Mouse (Mus musculus): ENCODE measurements around the gene Gpatch2.

Gene Gpatch2

DNA sequence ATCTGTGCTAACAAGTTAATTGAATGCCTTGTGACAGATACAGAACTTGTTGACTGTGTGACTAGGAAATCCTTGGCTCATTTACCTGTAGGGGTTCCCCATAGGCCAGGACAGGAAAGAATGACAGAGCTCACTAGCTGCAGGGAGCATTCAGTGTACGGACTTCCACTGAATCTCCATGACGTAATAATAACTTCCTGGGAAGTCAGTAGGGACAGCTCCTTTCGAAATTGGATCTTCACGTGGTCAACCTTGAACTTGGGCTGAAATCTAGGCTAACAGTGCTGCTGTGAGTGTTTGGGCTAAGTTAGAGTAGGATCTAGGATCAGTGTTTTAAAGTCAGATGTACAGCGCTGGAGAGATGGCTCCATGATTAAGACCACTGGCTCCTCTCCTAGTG lies 29.4 kb downstream of the Gpatch2 start:
- in situ Hi-C loops (cut with MboI, MseI): no loop called here

DNA sequence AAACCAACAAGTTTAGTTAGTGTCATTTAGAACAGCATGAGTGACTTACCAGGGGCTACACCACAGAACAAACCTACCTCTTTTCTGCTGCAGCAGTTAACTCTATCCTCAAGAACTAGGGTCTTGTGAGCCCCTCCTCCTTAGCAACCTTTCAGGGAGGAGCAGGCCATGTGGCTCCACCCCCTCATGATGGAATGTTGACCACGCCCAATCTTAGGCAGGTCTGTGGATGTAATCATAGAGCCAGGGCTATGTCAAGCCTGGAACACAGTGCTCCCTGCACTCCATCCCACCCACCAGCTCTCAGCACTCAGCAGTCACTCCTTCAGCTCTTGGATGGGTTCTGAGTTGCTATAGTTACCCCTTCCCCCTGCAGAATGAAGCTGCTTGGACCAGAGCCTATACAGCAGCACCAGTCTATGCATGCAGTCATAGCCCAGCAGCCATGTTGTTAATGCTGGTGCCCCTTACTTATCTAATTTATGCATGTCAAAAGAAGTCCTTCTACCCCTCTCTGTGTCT lies 35.5 kb downstream of the Gpatch2 start:
- in situ Hi-C loops (cut with MboI, MseI): no loop called here

DNA sequence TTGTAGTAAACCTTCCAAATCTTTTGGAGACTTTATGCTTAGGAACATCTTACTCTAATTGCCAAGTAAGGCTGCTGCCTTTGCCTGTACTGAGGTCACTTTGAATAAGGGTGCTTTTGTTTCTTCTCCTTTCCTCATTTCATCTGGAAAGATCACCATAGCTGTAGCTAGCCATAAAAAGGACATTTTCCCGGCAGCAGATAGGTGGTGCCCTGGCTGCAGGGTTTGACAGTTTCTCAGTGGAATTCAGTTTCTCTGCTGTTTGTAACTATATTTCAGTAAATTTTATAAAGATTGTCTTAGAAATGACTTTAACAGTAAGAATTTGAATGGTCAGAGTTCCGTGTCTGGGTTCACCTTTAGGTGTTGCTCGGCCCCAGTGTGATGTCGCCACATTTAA lies 43.4 kb downstream of the Gpatch2 start:
- in situ Hi-C loops (cut with MboI, MseI): no loop called here

DNA sequence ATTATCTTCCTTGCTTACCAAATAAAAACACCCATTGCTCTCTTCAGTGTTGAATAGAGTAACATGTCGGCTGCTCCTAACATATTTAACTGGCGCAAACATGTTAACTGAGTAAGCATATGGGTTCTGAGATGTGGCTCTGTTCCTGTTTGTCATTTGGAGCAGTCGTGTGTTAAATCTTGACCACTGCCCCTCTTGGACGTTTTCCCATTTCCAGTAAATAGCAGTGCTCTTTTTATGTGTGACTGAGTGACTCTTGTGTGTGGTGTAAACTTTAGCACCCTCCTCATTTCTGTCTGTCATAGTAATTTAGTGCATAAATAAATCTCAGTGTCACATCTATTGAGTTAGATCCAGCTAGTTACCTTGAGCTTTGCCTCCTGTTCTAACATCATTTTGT lies 52.3 kb downstream of the Gpatch2 start:
- in situ Hi-C loops (cut with MboI, MseI): no loop called here

DNA sequence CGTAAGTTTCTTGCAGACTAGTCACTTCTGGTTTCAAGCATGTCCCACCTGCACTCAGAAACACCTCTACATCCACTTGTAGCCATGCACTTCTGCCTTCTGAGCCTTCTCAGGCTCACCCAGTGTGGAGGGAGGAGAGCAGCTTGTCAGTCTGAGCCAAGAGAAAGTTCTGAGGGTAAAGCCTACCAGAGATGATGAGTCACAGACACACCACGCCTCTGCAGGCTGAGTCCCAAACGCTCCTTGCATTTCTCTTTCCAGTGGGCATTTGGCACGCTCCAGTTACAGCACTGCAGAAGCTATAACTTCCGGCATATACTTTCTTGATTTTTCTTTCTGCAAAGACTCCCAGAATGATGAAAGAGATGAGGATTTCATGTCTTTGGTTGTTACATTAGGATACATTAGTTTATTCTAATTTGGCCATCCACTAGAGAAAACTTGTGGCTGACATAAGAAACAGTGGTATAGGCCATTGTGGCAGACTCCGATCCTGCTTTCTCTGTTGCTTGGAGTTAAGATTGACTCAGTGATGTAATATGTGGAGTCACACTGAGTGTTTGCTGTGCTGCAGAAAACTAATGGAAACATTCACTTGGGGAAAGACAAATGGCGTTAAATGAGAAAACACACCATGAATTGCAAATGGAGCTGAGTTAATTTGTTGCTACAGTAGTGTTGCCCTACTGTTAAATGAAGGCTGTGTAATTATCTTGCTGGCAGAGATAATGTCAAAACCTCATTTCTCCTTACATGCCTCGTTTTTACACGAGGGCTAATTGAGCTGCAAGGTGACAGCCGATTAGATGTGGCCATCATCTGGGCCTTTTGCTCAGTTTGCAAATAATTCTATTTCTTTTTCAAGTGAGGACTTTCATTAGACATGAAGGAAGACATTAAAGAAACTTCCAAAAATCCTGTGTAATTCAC lies 55.3 kb downstream of the Gpatch2 start:
- in situ Hi-C loops (cut with MboI, MseI): no loop called here

GRCm38 (mm10) chr1:187277324-187277723 lies 62.0 kb downstream of the Gpatch2 start:
- in situ Hi-C loops (cut with MboI, MseI): no loop called here

GRCm38 (mm10) chr1:187278472-187278871 lies 63.2 kb downstream of the Gpatch2 start:
- in situ Hi-C loops (cut with MboI, MseI): no loop called here

DNA sequence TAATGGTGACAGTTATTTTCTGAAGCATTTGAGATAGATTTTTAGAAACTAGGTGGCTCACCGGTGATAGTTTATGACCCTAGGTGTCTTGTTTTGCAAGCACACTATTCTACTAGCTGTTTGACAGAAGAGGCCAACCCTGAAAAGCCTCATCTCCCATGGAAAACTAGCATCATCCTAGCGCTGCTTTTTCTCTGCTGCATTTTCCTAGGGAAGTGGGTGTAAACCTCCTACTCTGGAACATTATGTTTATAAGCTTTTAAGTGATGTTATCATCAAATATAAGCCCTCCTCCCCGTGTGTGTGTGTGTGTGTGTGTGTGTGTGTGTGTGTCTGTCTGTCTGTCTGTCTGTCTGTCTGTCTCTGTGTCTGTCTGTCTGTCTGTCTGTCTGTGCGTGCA lies 64.5 kb downstream of the Gpatch2 start:
- in situ Hi-C loops (cut with MboI, MseI): no loop called here

DNA sequence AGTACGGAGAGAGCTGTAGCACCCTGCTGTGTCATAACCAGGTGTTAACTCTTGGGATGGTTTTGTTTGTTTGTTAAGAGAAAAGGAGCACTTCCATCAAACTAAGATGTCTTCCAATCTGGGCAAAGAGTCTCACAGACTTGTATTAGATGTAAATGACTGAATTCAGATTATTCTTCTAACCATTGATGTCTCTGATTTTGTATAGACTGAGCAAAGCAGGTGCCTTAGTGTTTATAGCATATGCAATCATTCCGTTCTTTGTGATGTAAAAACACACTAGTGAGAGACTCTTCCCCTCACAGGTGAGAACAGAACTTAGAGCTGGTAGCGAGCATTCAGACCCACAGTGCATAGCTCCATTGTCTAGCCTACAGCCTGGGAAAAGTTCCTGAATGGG lies 67.0 kb downstream of the Gpatch2 start:
- in situ Hi-C loops (cut with MboI, MseI): no loop called here

DNA sequence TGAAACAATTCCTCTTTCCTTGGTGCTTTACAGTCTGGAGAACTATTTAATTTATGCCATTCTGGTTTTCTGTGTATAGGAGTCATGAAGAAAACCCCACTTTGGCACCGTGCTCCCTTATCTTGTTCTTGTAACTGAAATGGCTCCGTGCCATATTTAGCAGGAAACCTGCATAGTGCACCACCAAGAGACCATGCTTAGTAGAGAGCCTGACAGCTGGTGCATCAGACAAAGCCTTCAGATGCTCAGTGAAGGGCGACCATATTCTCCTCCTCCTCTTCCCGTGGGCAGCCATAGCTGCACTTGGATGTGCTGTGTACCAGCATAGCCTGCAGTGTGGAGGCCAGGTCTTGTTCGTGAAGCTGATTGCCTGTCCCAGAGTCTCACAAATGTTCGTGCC lies 67.5 kb downstream of the Gpatch2 start:
- in situ Hi-C loops (cut with MboI, MseI): no loop called here

- in situ Hi-C loops (cut with MboI, MseI): no loop called here
Observed at GRCm38 (mm10) chr1:187285735-187286134, 70.4 kb downstream of the Gpatch2 start.

- in situ Hi-C loops (cut with MboI, MseI): no loop called here
Observed at GRCm38 (mm10) chr1:187286411-187286810, 71.1 kb downstream of the Gpatch2 start.

DNA sequence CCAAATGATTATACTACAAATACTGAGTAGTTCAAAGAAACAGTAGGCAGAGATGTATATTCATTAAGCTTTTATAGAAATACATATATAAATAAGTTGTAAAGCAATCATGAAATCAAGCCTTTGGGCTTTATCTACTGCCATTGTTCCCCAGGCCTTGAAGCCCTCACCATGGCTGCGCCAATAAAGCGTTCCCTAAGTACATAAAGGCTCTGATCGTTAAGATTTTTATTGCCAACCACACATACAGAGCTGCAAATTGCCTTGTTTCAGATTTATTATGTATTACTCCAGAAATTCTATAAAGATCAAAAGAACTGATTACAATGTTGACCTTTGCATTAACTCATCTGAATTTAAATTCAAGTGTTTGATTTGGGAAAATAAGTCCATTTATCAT lies 71.6 kb downstream of the Gpatch2 start:
- in situ Hi-C loops (cut with MboI, MseI): no loop called here

- in situ Hi-C loops (cut with MboI, MseI): no loop called here
Observed at GRCm38 (mm10) chr1:187290186-187290585, 74.9 kb downstream of the Gpatch2 start.

DNA sequence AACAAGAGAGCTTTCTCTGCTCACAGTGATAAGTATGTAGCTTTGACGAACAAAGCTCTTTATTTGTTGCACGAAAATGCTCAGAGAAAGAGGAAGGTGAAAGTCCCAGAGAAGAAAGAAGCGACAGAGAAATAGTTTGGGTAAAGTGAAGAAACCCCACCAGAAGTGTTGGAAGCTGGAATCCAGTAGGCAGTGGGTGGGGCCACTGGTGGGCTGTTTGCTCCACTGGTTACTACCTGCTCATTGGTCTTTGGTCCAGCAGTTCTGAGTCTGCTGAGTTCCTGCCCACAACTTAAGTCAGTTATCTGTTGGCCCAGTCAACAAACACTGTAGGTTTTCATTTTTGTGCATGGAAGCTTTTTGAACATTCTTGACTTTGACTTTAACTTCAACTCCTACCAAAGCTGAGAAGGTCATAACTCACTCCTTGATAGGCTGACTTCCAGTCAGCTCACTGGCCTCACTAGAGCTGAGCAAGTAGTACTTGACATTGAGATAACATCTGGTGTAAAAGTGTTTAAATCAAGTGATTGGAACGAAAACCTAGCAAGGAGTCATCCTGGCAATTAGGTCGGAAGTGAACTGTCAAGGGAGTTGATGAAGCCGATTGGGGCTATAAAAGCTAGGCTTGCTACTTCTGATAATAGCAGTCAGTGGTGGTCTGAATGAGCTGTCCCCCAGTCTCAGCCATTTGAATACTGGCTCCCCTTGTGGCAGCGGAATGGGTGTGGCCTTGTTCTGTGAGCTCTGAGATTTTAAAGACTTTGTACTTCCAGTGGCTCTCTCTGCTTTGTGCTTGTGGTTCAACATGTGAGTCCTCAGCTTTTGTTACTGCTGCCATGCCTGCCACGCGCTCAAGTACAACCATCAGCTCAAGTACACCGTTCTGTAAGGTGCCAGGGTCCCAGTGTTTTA lies 76.4 kb downstream of the Gpatch2 start:
- in situ Hi-C loops (cut with MboI, MseI): no loop called here

GRCm38 (mm10) chr1:187292395-187292749 lies 77.1 kb downstream of the Gpatch2 start:
- in situ Hi-C loops (cut with MboI, MseI): no loop called here

DNA sequence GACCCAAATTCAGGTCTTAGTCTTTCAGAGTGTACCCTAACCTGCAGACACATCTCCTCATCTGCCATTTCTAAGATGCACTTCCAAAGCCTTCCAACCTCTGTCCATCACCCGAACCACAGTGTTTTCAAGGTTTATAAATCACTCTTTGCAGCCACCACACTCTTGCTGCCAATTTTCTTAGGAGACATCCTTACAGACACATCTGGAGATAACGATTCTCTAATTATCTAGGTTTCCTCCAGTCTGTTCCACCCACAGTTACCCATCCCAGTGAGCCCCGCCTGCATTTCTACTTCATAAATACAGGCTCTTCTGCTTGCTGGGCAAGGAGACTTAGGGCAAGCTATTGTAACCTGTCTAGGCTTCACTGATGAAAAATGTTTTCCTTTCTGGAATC lies 77.9 kb downstream of the Gpatch2 start:
- in situ Hi-C loops (cut with MboI, MseI): no loop called here

DNA sequence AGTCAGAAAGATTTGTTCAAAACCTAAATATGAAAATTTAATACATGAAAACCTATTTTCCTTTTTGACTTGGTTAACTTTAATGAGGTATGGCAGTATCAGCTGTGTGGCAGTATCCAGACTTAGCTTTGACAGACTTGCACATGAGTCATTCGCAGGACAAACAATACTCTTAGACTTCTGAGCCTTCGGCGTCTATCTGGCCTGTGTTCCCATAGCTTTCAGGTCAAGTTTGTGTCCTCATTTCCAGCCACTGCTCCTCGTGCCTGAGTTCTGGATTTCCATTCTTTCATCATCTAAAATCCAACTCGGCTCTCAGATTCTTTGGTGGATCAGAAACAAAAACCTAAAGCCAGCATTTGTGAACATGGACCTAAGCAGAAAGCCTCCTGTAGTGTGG lies 79.2 kb downstream of the Gpatch2 start:
- in situ Hi-C loops (cut with MboI, MseI): no loop called here

DNA sequence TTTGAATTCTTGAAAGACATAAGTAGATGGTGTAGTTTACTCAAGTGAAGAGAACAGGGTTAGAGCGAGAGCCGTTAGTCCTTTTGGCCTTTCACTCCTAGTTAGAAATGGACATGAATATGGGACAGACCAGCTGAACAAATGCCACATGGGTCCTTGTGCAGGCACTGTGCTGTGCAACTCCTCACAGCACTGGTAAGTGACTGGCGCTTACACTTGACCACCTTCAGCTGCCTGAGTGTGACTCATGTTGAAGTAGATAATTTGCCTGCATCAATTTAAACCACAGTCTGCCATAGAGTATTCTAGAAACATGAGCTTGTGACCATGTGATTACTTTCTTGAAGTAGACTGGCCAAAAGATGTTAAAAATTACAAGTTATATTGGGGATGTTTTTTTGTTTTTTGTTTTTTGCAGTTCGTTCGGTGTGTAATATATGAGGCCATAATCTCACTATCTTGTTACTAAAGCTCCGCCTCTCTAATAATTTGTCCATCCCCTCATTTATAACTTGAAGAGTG lies 79.8 kb downstream of the Gpatch2 start:
- in situ Hi-C loops (cut with MboI, MseI): no loop called here

- in situ Hi-C loops (cut with MboI, MseI): no loop called here
Observed at GRCm38 (mm10) chr1:187295711-187296110, 80.4 kb downstream of the Gpatch2 start.

DNA sequence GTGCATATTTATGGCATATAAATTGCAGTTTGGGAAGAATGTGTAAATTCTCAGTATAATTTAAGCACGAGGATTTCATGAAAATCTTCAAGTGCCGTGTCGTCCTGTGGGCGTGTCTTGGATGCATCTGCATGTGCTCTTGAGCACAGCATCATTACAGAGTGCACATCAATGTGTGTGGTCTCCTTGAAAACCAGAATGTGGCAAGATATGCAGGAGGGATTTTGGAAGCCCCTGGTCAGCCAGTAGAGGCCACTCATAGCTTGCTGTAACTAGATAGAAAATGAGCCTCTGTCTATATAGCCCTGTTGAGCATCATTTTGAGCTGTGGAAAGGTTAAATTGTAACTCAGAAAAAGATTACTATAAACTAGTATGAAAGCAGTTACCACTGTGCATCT lies 83.9 kb downstream of the Gpatch2 start:
- in situ Hi-C loops (cut with MboI, MseI): no loop called here

DNA sequence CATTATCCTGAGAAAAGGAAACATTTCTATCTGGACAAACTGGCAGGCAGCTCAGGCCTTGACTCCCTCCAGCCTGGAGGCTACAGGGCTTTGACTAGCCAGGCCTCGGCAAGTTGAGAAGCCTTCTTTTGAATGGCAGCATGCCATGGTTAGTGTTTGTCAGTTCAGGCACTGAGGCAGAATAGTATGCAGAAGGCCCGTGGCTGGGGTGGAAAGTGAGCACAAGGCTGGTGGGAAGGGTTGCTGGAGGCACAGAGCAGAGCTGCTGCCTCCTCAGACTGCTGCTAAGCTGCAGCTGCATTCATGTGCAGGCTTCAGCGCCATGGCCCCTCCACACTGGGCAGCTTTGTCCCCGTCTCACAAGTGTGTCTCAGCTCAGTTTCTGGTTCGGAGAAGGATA lies 85.3 kb downstream of the Gpatch2 start:
- in situ Hi-C loops (cut with MboI, MseI): no loop called here
